Mouse (Mus musculus) layer of hippocampus, adult 9-10 months (tissue): ENCODE results near the gene Gm28047.

ENCODE experiments used
- DNase-seq: peaks from one replicate; pipeline ENCODE4 v3.0.0; 2022; ENCODE audit warnings: low spot score

The Gm28047 gene

GRCm38 (mm10) chr15:102498322-102498721 is 126.5 kb downstream of the Gm28047 start:
- DNase-seq, result no peak

GRCm38 (mm10) chr15:102487664-102488063 is 137.2 kb downstream of the Gm28047 start:
- no peak for DNase-seq

- DNase-seq, result no peak
These were observed 139.0 kb downstream of the Gm28047 start for GRCm38 (mm10) chr15:102485853-102486252.

DNA sequence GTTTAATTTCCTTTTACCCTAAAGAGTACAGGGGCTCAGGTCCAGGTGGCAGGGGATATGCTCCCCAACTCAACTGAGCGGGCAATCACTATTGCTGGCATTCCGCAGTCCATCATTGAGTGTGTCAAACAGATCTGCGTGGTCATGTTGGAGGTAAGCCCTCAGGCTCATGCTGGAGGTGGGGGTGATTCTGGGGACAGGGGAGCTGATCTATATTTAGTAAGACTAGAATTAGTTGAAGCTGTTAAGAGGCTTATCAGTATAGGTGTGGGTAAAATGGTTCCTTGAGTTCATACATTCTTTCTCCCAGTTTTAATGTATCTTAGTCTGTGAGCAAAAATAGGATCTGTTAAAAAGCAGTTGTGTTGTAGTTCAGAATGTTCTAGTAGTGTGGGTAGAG is 141.7 kb downstream of the Gm28047 start:
- DNase-seq, result no peak

- no peak for DNase-seq
These were observed 150.3 kb downstream of the Gm28047 start for GRCm38 (mm10) chr15:102474520-102474919.
